Mouse (Mus musculus) limb, embryonic 11.5 days (tissue): ENCODE measurements around the gene Echdc3. TPM values are rescaled to one million over a fixed set of nuclear protein-coding genes. Genes with fewer than 3 reads are reported as not detected.
A peak's percentile ranks its signal among the peaks of the same experiment; 100 is the strongest.

ENCODE experiments used
- ATAC-seq: fragments of 200-750 bp; cut with Nextera tagmentation; 2 replicates; pipeline ENCODE4 v1.8.0; 2017; ENCODE audit warnings: low read depth; ENCODE audit not compliant: insufficient number of reproducible peaks, low FRiP score, low TSS enrichment
- DNase-seq: peaks from one replicate; pipeline ENCODE4 v3.0.0-alpha.2; 2015; ENCODE audit warnings: low spot score
- H3K27ac ChIP-seq: fragments of 300-500 bp; sonication (generic); replicated peaks from 2 replicates; pipeline ENCODE4 v1.5.1; 2014; ENCODE audit warnings: low read depth, mild to moderate bottlenecking, low read length
- H3K27me3 ChIP-seq: fragments of 300-500 bp; sonication (generic); 2 replicates; pipeline ENCODE4 v1.6.1; 2014; ENCODE audit warnings: mild to moderate bottlenecking, low read length, mixed read lengths; ENCODE audit not compliant: control insufficient read depth, insufficient read depth
- H3K36me3 ChIP-seq: fragments of 300-500 bp; sonication (generic); 2 replicates; pipeline ENCODE4 v1.6.1; 2014; ENCODE audit warnings: mild to moderate bottlenecking, low read length, moderate library complexity, mixed read lengths; ENCODE audit not compliant: control insufficient read depth, insufficient read depth
- H3K4me1 ChIP-seq: fragments of 300-500 bp; sonication (generic); 2 replicates; pipeline ENCODE4 v1.6.1; 2014; ENCODE audit warnings: low read length, mixed read lengths; ENCODE audit not compliant: control insufficient read depth, insufficient read depth
- H3K4me2 ChIP-seq: fragments of 300-500 bp; sonication (generic); 2 replicates; pipeline ENCODE4 v1.6.1; 2014; ENCODE audit warnings: low read depth, mild to moderate bottlenecking, moderate library complexity; ENCODE audit not compliant: severe bottlenecking
- H3K4me3 ChIP-seq: fragments of 300-500 bp; sonication (generic); 2 replicates; pipeline ENCODE4 v1.5.1; 2014; ENCODE audit warnings: low read depth, low read length
- H3K9ac ChIP-seq: fragments of 300-500 bp; sonication (generic); 2 replicates; pipeline ENCODE4 v1.6.1; 2014; ENCODE audit warnings: mild to moderate bottlenecking, low read length
- H3K9me3 ChIP-seq: fragments of 300-500 bp; sonication (generic); 2 replicates; pipeline ENCODE4 v1.6.1; 2016; ENCODE audit warnings: low read length; ENCODE audit not compliant: control insufficient read depth
- WGBS: fragments of 180-500 bp; shearing (Covaris S2); extraction: QIAGEN DNeasy Blood & Tissue Kit; methylation state at CpG from one replicate; pipeline ENCODE4 v1.1.7; 2014; 5-methylcytosine and 5-hydroxymethylcytosine counted together
- polyA plus RNA-seq: library from polyadenylated mRNA; unstranded; fragments of >200 nt; fragmentation: Nextera tagmentation; extraction: Ambion mirVana; gene quantifications from 2 replicates; pipeline ENCODE4 v1.2.1, GENCODE M21; 2014

The Echdc3 gene
- polyA plus RNA-seq, 1 experiment from 2014 or later: 2.7 TPM

DNA sequence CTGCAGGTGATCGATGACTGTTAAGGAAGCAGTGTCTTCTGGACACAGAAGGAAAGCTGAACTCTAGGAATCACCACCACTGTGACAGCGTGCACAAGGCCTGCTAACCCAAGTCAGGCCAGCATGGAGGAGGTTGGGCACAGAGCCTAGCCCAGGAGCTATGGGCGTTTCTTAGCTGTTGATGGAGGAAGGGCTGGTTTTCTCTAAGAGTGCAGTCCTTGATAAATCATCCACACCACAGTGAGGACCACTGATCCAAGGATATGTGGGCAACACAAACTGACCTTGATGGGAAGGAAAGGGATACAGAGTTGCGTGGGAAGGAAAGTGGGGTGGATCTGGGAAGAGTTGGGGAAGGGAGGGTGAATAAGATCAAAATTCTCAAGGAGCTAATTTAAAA is 55.6 kb downstream of the Echdc3 start:
- DNase-seq (no peak), ATAC-seq (no peak)
- peaks cover 11% of the 10 kb centered on the region for H3K4me1 ChIP-seq
- no peak overlapping the region for H3K27ac ChIP-seq
- no peaks in the 10 kb centered on the region for H3K27me3 ChIP-seq
- no peak overlapping the region for H3K4me2 ChIP-seq
- no peaks in the 10 kb centered on the region for H3K9me3 ChIP-seq
- no peak overlapping the region for H3K9ac ChIP-seq
- WGBS: 93% methylated on average over 4 of the region's 4 CpGs
- H3K4me3 ChIP-seq: no peak overlapping the region
- no peaks in the 10 kb centered on the region for H3K36me3 ChIP-seq

DNA sequence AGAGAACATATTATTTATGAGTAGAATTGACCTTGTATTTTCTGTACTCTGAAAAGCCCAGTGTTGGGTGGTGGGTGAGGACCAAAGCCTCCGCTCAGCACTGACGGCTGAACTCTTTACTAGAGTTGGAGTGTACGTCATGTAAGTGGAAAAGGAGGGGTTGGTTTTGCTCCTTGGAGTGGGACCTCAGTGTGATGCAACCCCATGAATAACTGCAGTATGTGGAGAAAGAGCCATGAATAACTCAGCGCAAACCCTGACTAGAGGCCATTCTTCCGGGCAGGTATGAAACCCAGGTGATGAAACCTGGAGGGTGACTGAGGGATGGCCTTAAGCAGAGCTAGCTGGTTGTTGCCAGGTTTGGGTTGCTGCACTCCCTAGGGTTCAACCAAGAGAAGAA is 63.0 kb downstream of the Echdc3 start:
- ATAC-seq: no peak
- H3K36me3 ChIP-seq: no peaks in the 10 kb centered on the region
- no peaks in the 10 kb centered on the region for H3K9me3 ChIP-seq
- no peaks in the 10 kb centered on the region for H3K4me1 ChIP-seq
- H3K27me3 ChIP-seq: no peaks in the 10 kb centered on the region
- H3K9ac ChIP-seq: no peak overlapping the region
- no peak overlapping the region for H3K4me2 ChIP-seq
- DNase-seq: no peak
- no peak overlapping the region for H3K4me3 ChIP-seq
- no peak overlapping the region for H3K27ac ChIP-seq
- 94% methylated on average over 5 of the region's 5 CpGs for WGBS

- no peak overlapping the region for H3K27ac ChIP-seq
- no peaks in the 10 kb centered on the region for H3K36me3 ChIP-seq
- H3K4me2 ChIP-seq: no peak overlapping the region
- H3K9ac ChIP-seq: no peak overlapping the region
- no peak overlapping the region for H3K4me3 ChIP-seq
- H3K4me1 ChIP-seq: no peaks in the 10 kb centered on the region
- H3K9me3 ChIP-seq: no peaks in the 10 kb centered on the region
- DNase-seq (no peak), ATAC-seq (no peak)
- 84% methylated on average over 7 of the region's 7 CpGs for WGBS
- no peaks in the 10 kb centered on the region for H3K27me3 ChIP-seq
Observed at GRCm38 (mm10) chr2:6146901-6147300, 65.9 kb downstream of the Echdc3 start.

DNA sequence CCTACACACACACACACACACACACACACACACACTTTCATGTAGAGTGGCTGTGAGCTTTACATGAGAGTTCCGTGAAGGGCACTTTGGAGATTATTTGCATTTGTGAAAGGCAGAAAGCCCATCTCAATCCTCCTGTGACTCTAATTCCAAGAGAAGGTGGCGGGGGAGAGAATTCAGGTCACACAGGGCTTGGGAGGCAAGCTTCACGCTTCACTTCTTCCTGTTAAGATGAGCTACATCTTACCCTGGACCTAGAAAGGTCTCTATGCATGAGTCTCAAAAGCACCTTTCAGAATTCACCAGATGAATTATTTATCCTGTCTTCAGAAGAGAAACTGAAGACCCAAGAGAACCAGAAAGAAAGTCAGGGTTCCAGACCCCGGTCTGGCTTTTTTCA is 66.6 kb downstream of the Echdc3 start:
- Histone ChIP-seq H3K9ac (no peak overlapping the region), H3K4me1 (no peaks in the 10 kb centered on the region), H3K9me3 (no peaks in the 10 kb centered on the region), H3K4me2 (no peak overlapping the region), H3K27me3 (no peaks in the 10 kb centered on the region), H3K36me3 (no peaks in the 10 kb centered on the region), H3K27ac (no peak overlapping the region), H3K4me3 (no peak overlapping the region)
- ATAC-seq: no peak
- DNase-seq: no peak
- WGBS: 92% methylated on average over 4 of the region's 4 CpGs

- no peaks in the 10 kb centered on the region for H3K27me3 ChIP-seq
- ATAC-seq (no peak), DNase-seq (no peak)
- no peak overlapping the region for H3K4me3 ChIP-seq
- H3K27ac ChIP-seq: no peak overlapping the region
- WGBS: 70% methylated on average over 10 of the region's 10 CpGs
- no peaks in the 10 kb centered on the region for H3K4me1 ChIP-seq
- H3K9ac ChIP-seq: no peak overlapping the region
- H3K9me3 ChIP-seq: no peaks in the 10 kb centered on the region
- no peaks in the 10 kb centered on the region for H3K36me3 ChIP-seq
- H3K4me2 ChIP-seq: no peak overlapping the region
Observed at GRCm38 (mm10) chr2:6145611-6146010, 67.2 kb downstream of the Echdc3 start.

DNA sequence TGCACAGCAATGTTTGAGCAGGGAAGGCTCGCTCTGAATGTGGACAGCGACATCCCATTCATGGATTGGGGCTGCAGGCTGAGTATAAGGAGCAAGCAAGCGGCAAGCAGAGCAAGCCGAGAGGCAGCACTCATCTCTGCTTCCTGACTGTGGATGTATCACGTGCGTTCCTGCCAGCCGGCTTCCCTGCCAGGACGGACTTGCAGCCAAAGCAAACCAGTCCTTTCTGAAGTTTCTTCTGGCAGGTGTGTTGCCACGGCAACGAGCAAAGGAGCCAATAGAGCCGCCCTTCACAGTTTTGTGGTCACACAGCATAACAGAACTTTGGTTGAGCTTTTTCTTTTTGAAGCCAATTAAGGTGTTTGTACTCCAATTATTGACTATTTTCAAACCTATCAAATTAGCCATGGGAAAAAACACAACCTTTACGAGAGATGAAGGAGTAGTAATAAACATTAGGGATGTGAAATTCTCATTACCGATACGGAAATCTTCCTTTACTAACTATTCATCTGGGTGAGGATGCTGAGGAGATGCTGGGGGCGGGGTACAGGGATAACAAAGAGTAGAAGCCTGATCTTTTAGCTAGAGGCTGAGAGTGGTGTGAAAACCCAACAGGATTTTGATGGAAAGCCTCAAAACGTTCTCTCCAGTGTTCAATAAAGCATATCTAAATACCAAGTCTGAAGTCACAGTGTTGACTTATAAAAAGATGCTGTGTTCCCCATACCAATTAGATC is 69.7 kb downstream of the Echdc3 start:
- H3K36me3 ChIP-seq: no peaks in the 10 kb centered on the region
- ATAC-seq (no peak), DNase-seq (peak; percentile 40)
- no peak overlapping the region for H3K27ac ChIP-seq
- no peak overlapping the region for H3K9ac ChIP-seq
- no peaks in the 10 kb centered on the region for H3K9me3 ChIP-seq
- WGBS: 75% methylated on average over 16 of the region's 16 CpGs
- H3K4me1 ChIP-seq: no peaks in the 10 kb centered on the region
- H3K4me2 ChIP-seq: no peak overlapping the region
- H3K27me3 ChIP-seq: no peaks in the 10 kb centered on the region
- no peak overlapping the region for H3K4me3 ChIP-seq

GRCm38 (mm10) chr2:6140572-6141161 is 72.2 kb downstream of the Echdc3 start:
- no peak overlapping the region for H3K4me2 ChIP-seq
- H3K27me3 ChIP-seq: no peaks in the 10 kb centered on the region
- H3K27ac ChIP-seq: no peak overlapping the region
- no peaks in the 10 kb centered on the region for H3K36me3 ChIP-seq
- H3K9me3 ChIP-seq: no peaks in the 10 kb centered on the region
- H3K4me3 ChIP-seq: no peak overlapping the region
- no peak overlapping the region for H3K9ac ChIP-seq
- H3K4me1 ChIP-seq: no peaks in the 10 kb centered on the region
- 90% methylated on average over 9 of the region's 9 CpGs for whole genome bisulfite sequencing
- DNase-seq (no peak), ATAC-seq (no peak)
